ENCODE assay signal across 20 mouse cellular contexts in genomic region chr7:73894506-73894905, GRCm38 (mm10).
DNase-seq lines count a peak whose midpoint lies in the region; ATAC-seq and TF ChIP-seq lines count a peak whose summit lies in the region.
"Had no signal": no experiment of that assay in that cellular context is flagged by ENCODE, and none has a peak within 500 bp of the region (broad histone marks: within the 10 kb centered on the region; RNA-seq: fewer than 3 reads in every experiment).

No protein-coding gene starts in this region.

- no peak overlapping the region for H3K4me3 ChIP-seq in hindbrain, embryonic 11.5 days (ENCODE audit: low read depth, low read length)
- H3K4me3 ChIP-seq in hindbrain, embryonic 16.5 days (ENCODE audit: low read length): no peak overlapping the region
- H3K4me3 ChIP-seq in midbrain, embryonic 15.5 days: no peak overlapping the region
- H3K4me3 ChIP-seq: erythroblast, embryonic 14.5 days; heart, embryonic 13.5 days; myocyte had no signal

- peak; percentile 49 for DNase-seq in hindbrain, embryonic 11.5 days (ENCODE audit: low spot score)
- peak; percentile 35 for DNase-seq in brain, embryonic 14.5 days (ENCODE audit: low read depth)
- peak; percentile 63 for DNase-seq in embryo, embryonic 10.5 days (ENCODE audit: low spot score)
- no peak for DNase-seq in layer of hippocampus, postnatal 36 days
- DNase-seq in lung, postnatal 25 days (ENCODE audit: low spot score): no peak
- DNase-seq: adrenal gland, postnatal 10 days; cerebellum, adult 11 months; cerebellum, postnatal 10 days; forebrain, postnatal 0 days; kidney, postnatal 4 days; lung, adult 2 months; lung, postnatal 36 days; right cerebral cortex, adult 18-20 months; thymus, postnatal 25 days had no signal

- H3K27me3 ChIP-seq in hindbrain, embryonic 11.5 days (ENCODE audit: control insufficient read depth, insufficient read depth, low read length): no peaks in the 10 kb centered on the region
- no peaks in the 10 kb centered on the region for H3K27me3 ChIP-seq in hindbrain, embryonic 16.5 days (replicated peaks; ENCODE audit: control insufficient read depth, insufficient read depth, low read length)
- H3K27me3 ChIP-seq in midbrain, embryonic 15.5 days (replicated peaks): no peaks in the 10 kb centered on the region

- no peak overlapping the region for H3K27ac ChIP-seq in hindbrain, embryonic 11.5 days (ENCODE audit: low read depth, low read length)
- H3K27ac ChIP-seq in hindbrain, embryonic 16.5 days (ENCODE audit: low read depth, low read length): no peak overlapping the region
- H3K27ac ChIP-seq in midbrain, embryonic 15.5 days: 0 out of 2 replicates have a peak overlapping the region, but pooled peaks have one; percentile 40
- H3K27ac ChIP-seq: heart, embryonic 13.5 days had no signal

- H3K4me1 ChIP-seq in hindbrain, embryonic 11.5 days (replicated peaks; ENCODE audit: control insufficient read depth, insufficient read depth, low read length): 0 out of 2 replicates have a peak, but pooled peaks cover 2% of the 10 kb centered on the region
- 0 out of 2 replicates have a peak, but pooled peaks cover 2% of the 10 kb centered on the region for H3K4me1 ChIP-seq in hindbrain, embryonic 16.5 days (ENCODE audit: control insufficient read depth, insufficient read depth, low read depth, low read length)
- H3K4me1 ChIP-seq in midbrain, embryonic 15.5 days: peaks cover 20% of the 10 kb centered on the region
- H3K4me1 ChIP-seq: heart, embryonic 13.5 days had no signal

- H3K9me3 ChIP-seq in hindbrain, embryonic 11.5 days (ENCODE audit: control insufficient read depth, low read length): no peaks in the 10 kb centered on the region
- no peaks in the 10 kb centered on the region for H3K9me3 ChIP-seq in hindbrain, embryonic 16.5 days (ENCODE audit: control insufficient read depth, low read length)
- H3K9me3 ChIP-seq in midbrain, embryonic 15.5 days: no peaks in the 10 kb centered on the region
- H3K9me3 ChIP-seq: heart, embryonic 13.5 days had no signal

- no peak for TF ChIP-seq POLR2A in brain, embryonic 14.5 days (IDR thresholded peaks at IDR 0.05; ENCODE audit: borderline replicate concordance, extremely low read depth, insufficient read depth, insufficient read length, poor library complexity, severe bottlenecking)

- H3K36me3 ChIP-seq in hindbrain, embryonic 11.5 days (ENCODE audit: control insufficient read depth, insufficient read depth, low read length): no peaks in the 10 kb centered on the region
- no peaks in the 10 kb centered on the region for H3K36me3 ChIP-seq in hindbrain, embryonic 16.5 days (ENCODE audit: control insufficient read depth, insufficient read depth, low read length)
- no peaks in the 10 kb centered on the region for H3K36me3 ChIP-seq in midbrain, embryonic 15.5 days (replicated peaks)
- H3K36me3 ChIP-seq: heart, embryonic 13.5 days had no signal

- 37% methylated on average over 6 of the region's 6 CpGs for WGBS in hindbrain, embryonic 11.5 days
- 21% methylated on average over 6 of the region's 6 CpGs for WGBS in hindbrain, embryonic 16.5 days
- WGBS in midbrain, embryonic 15.5 days: 15% methylated on average over 6 of the region's 6 CpGs

- TF ChIP-seq CTCF in brain, embryonic 14.5 days (IDR thresholded peaks at IDR 0.05; ENCODE audit: borderline replicate concordance, extremely low read depth, insufficient read depth, insufficient read length): no peak

- peak; percentile 67 for ATAC-seq in hindbrain, embryonic 11.5 days (ENCODE audit: low FRiP score)
- no peak for ATAC-seq in hindbrain, embryonic 16.5 days
- no peak for ATAC-seq in midbrain, embryonic 15.5 days (replicated peaks)
- ATAC-seq: forebrain, postnatal 0 days had no signal

- H3K9ac ChIP-seq in hindbrain, embryonic 11.5 days (ENCODE audit: low read depth, low read length): no peak overlapping the region
- no peak overlapping the region for H3K9ac ChIP-seq in hindbrain, embryonic 16.5 days (ENCODE audit: low read depth, low read length)
- no peak overlapping the region for H3K9ac ChIP-seq in midbrain, embryonic 15.5 days
- H3K9ac ChIP-seq: forebrain, postnatal 0 days; heart, embryonic 13.5 days had no signal

- no peak overlapping the region for H3K4me2 ChIP-seq in hindbrain, embryonic 11.5 days (replicated peaks; ENCODE audit: low read depth, low read length)
- H3K4me2 ChIP-seq in hindbrain, embryonic 16.5 days (ENCODE audit: low read length): no peak overlapping the region
- H3K4me2 ChIP-seq in midbrain, embryonic 15.5 days: no peak overlapping the region
- H3K4me2 ChIP-seq: heart, embryonic 13.5 days; liver, embryonic 11.5 days had no signal

Comparison
In these comparisons a context has a peak if more than half of its experiments do, and no peak if none do; other contexts are left out.
1. DNase-seq: peak in hindbrain, embryonic 11.5 days (single experiment), brain, embryonic 14.5 days (single experiment) and embryo, embryonic 10.5 days (single experiment); none in layer of hippocampus, postnatal 36 days (0 of 2) and lung, postnatal 25 days (single experiment).